Mouse (Mus musculus): ENCODE measurements at regions not wholly inside any gene's neighbourhood (a gene's known extent, or its start where the extent isn't known, plus 50 kb on each side); places are given as distances from the start of the nearest gene placed in this dataset.

GRCm38 (mm10) chr11:22640371-22640990, 128.6 kb downstream of the Tmem17 start:
- no peak for ATAC-seq (ENCODE audit: insufficient number of reproducible peaks, low FRiP score, low TSS enrichment)

GRCm38 (mm10) chr11:22641450-22641849, 129.6 kb downstream of the Tmem17 start:
- ATAC-seq (ENCODE audit: insufficient number of reproducible peaks, low FRiP score, low TSS enrichment), result no peak

DNA sequence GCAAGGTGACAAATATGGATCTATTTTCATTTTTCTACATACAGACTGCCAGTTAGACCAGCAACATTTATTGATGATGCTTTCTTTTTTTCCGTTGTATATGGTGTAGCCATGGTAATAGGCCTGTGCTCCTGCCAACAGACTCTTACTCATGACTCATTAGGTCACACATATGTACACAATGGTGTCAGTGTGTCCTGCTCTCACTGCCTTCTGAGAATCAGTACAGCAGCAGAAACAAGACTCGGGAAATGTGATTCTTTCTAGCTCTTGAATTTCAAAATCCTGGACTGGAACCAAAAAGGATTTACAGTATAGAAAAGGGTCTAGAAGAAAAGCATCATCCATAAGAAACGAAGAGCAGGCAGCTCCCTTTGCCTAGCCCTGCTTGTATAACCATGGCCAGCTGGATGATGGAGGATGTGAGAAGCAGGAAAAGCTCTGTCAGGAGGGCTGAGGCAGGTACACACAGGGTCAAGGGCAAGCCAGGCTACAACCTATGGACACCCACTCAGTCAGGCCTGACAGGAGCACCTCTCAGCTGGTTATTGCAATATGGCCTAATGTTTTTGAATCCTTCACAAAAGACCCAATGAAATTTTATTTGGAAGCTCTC, 132.2 kb downstream of the Tmem17 start:
- no peak for ATAC-seq (ENCODE audit: insufficient number of reproducible peaks, low FRiP score, low TSS enrichment)

DNA sequence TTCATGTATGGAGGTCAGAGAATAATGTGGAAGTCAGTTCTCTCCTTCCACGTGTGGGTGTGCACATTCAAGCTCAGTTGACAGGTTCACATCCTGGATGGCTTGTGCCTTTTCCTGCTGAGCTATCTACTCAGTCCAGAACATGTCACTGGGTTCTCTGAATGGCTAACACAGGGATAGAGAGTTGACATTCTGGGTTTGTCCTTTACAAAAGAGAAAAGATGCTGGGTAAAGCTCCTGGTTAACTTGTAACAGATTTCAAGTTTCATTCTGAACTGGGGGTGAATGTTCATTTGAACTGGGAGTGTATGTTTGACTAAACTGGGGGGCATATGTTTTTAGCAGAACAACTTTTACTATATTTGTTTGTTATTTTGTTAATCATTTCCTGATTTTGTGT, 133.0 kb downstream of the Tmem17 start:
- no peak for ATAC-seq (ENCODE audit: insufficient number of reproducible peaks, low FRiP score, low TSS enrichment)

GRCm38 (mm10) chr11:22646192-22646936, 134.5 kb downstream of the Tmem17 start:
- no peak for ATAC-seq (ENCODE audit: insufficient number of reproducible peaks, low FRiP score, low TSS enrichment)

DNA sequence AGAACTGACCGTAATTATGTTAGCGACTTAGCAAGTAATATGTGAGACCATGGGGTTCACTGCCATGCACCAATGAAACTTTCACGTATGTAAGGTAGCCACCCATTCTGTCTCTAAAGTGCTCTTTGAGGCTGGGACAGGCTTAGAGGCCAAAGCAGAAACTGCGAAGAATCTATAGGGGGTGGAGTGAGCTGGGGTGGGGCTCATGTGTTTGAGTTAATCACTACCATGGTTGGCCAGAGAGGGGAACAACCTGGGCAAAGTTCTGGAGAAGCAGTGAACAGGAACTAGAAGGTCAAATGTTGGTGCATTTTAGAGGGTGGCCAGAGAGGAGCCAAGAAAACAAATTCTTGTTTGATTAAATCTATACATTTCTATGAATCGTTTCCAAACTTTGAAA, 136.4 kb downstream of the Tmem17 start:
- ATAC-seq (ENCODE audit: insufficient number of reproducible peaks, low FRiP score, low TSS enrichment), result no peak

GRCm38 (mm10) chr11:22650771-22651170, 138.9 kb downstream of the Tmem17 start:
- ATAC-seq (ENCODE audit: insufficient number of reproducible peaks, low FRiP score, low TSS enrichment), result no peak

GRCm38 (mm10) chr11:22651313-22651712, 139.4 kb downstream of the Tmem17 start:
- ATAC-seq (ENCODE audit: insufficient number of reproducible peaks, low FRiP score, low TSS enrichment), result no peak

GRCm38 (mm10) chr11:22651911-22652310, 140.0 kb downstream of the Tmem17 start:
- no peak for ATAC-seq (ENCODE audit: insufficient number of reproducible peaks, low FRiP score, low TSS enrichment)

- ATAC-seq (ENCODE audit: insufficient number of reproducible peaks, low FRiP score, low TSS enrichment), result no peak
Observed at GRCm38 (mm10) chr11:22652931-22653330, 141.0 kb downstream of the Tmem17 start.

GRCm38 (mm10) chr11:22653366-22653765, 141.5 kb downstream of the Tmem17 start:
- no peak for ATAC-seq (ENCODE audit: insufficient number of reproducible peaks, low FRiP score, low TSS enrichment)

DNA sequence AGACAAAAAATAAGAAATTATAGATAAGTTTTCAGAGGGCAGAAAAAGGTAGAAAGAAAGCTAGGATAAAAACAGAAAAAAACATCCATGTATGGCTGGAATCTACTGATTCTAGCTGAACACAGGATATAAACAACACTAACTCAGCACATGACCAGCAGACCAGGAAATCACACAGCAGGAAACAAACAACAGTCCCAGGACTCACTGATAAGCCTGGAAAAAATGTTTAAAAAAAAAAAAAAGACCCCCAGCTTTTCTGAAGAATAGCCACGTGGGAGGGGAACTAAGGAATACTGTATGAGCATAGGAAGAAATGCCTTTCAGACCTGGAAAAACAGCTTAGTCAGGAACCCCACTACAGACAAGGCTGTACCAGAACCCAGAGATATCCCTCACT, 145.7 kb downstream of the Tmem17 start:
- no peak for ATAC-seq (ENCODE audit: insufficient number of reproducible peaks, low FRiP score, low TSS enrichment)

- ATAC-seq (ENCODE audit: insufficient number of reproducible peaks, low FRiP score, low TSS enrichment), result no peak
Observed at GRCm38 (mm10) chr11:22661072-22661471, 149.2 kb downstream of the Tmem17 start.

DNA sequence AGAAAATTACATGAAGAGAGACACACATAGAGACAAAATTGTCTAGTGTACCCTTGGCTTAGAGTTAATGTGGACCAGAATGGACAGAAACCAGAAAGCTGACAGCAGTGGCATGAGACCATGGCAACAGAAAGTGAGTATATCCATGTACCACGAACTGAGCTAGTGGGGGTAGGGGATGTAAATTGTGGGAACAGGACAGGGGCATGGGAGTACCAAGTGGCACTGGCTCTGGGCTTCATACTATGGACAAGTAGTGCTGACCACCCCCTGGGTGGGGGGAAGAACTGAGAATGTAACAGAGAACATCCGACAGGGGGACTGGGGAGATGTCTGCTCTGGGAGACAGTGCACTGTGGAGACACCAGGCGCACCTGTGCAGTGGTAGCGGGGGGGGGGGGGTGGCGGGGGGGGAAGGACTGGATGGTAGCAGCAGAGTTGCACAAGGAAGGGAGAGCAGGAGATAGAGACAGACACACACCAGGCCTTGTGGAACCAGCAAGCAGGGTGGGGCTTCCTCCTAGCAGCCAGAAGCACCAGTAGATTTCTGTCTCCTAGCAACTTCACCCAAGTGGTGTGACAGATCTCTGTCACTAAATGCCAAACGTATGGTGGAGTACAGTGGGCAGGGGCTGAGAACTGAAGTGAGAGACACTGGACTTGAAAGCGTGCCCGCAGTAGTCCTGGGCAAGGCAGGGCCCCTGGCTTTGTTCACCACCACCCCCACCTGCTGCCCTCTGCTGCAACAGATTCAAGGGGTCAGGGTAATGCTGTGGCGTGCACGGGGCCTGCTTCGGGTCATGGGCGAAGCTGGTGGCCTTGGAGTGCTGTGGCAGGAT, 150.0 kb downstream of the Tmem17 start:
- ATAC-seq (ENCODE audit: insufficient number of reproducible peaks, low FRiP score, low TSS enrichment), result no peak

DNA sequence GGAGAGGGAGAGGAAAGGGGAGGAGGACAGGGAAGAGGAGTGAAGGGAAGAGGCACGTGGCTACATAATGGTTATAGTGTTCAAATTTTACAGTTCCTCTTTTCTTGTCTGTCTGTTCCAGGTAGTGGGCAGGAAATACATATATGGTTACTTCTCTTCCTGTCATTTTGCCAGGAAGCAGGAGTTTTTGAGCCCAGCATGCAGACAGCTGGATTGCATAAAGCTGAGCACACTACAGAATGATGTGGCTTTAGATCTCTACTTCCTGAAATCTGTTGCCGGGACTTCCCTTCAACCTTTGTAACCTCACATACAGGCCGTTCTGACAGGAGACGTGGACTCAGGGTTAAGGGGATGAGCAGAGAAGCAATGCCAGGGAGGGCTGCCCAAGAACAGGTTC, 154.1 kb downstream of the Tmem17 start:
- ATAC-seq (ENCODE audit: insufficient number of reproducible peaks, low FRiP score, low TSS enrichment), result no peak

- ATAC-seq (ENCODE audit: insufficient number of reproducible peaks, low FRiP score, low TSS enrichment), result no peak
Observed at GRCm38 (mm10) chr11:22666378-22666777, 154.5 kb downstream of the Tmem17 start.

DNA sequence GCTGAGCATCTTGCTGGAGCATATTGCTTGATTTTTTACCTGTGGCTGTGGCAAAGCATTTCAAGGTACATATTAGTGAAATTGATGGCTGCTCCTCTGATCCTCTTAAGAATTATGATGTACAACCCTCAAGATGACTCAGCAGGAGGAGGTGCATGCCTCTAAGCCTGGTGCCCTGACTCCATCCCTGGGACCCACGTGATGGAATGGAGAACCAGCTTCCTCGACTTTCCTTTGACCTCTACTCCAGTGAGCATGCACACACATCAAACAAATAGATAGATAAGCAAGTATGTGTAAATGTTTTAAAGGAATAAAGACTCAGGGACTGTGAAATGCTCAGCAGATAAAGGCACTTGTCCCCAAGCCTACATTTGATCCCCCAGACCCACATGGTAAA, 156.3 kb downstream of the Tmem17 start:
- no peak for ATAC-seq (ENCODE audit: insufficient number of reproducible peaks, low FRiP score, low TSS enrichment)

DNA sequence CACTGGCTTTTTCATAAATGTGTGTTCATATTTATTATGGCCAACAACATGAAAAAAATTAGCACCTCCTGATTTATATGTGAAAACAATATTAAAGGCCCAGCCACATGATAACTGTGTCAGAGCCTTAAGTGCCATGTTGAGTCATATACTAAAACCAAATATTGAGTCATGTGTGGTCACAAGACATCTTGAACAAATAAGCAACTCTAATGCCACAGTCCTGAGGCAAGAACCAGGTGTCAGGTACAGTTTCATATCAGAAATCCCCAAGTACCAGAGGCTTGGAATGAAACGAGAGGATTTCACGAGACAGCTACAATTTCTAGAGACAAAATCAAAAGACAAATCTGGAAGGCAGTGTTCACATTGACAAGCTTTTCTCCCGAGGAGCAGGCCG, 157.4 kb downstream of the Tmem17 start:
- no peak for ATAC-seq (ENCODE audit: insufficient number of reproducible peaks, low FRiP score, low TSS enrichment)

GRCm38 (mm10) chr11:22671791-22672490, 160.1 kb downstream of the Tmem17 start:
- ATAC-seq (ENCODE audit: insufficient number of reproducible peaks, low FRiP score, low TSS enrichment), result peak; percentile 99

- no peak for ATAC-seq (ENCODE audit: insufficient number of reproducible peaks, low FRiP score, low TSS enrichment)
Observed at GRCm38 (mm10) chr11:22675047-22675446, 163.2 kb downstream of the Tmem17 start.

All from cerebellum, adult (tissue).